Mouse (Mus musculus) mouse embryonic stem cell (cell line): ENCODE measurements around the gene Ccni.

Source experiments
- in situ Hi-C, 2 experiments: fragments of 300-500 bp; cut with MboI; formaldehyde crosslinking; loops; 1 replicate in 1 of 2; 3 replicates in 1 of 2; pipeline ENCODE4 v1.14.3; 2019 to 2020; ENCODE audit warnings: low sequenced_read_pairs in 2 of 2, low pct_unique_long_range_greater_than_20kb in 1 of 2, mixed read lengths in 1 of 2; ENCODE audit not compliant: unreplicated experiment in 1 of 2

Ccni gene

GRCm38 (mm10) chr5:93206109-93207005 is at the start of gene Ccni, which contains the start of gene 2010109A12Rik:
TSS of gene Ccni (minus strand) at chr5:93206495.
TSS of gene 2010109A12Rik (plus strand) at chr5:93206518.
- in situ Hi-C loops: no loop called here

GRCm38 (mm10) chr5:93255759-93256265 is 49.5 kb upstream of the Ccni start:
- in situ Hi-C loops: no loop called here

GRCm38 (mm10) chr5:93251001-93251760 is 44.9 kb upstream of the Ccni start:
- in situ Hi-C loops: no loop called here

- in situ Hi-C loops: no loop called here
Observed at GRCm38 (mm10) chr5:93249940-93250578, 43.8 kb upstream of the Ccni start.

GRCm38 (mm10) chr5:93245280-93245679 is 39.0 kb upstream of the Ccni start:
- in situ Hi-C loops: no loop called here

GRCm38 (mm10) chr5:93239590-93240544 is 33.6 kb upstream of the Ccni start:
- in situ Hi-C loops: no loop called here

DNA sequence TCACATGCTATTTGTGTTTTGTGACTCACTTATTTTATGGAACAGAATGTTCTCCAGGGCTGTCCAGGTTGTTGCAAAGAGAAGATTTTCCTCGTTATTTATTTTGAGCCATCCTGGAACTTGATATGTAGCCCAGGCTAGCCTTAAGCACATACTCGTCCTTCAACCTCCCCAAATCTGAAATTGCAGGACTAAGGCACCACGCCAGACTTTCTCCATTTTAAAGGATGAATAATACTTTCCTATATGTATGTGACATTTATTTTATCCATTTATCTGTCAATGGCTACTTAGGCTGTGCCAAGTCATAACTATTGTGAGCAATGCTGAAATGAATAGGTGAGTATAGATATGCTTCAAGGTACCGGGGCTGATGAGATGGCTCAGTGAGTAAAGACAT is 30.2 kb upstream of the Ccni start:
- in situ Hi-C loops: no loop called here

- in situ Hi-C loops: no loop called here
Observed at GRCm38 (mm10) chr5:93235888-93236287, 29.6 kb upstream of the Ccni start.

DNA sequence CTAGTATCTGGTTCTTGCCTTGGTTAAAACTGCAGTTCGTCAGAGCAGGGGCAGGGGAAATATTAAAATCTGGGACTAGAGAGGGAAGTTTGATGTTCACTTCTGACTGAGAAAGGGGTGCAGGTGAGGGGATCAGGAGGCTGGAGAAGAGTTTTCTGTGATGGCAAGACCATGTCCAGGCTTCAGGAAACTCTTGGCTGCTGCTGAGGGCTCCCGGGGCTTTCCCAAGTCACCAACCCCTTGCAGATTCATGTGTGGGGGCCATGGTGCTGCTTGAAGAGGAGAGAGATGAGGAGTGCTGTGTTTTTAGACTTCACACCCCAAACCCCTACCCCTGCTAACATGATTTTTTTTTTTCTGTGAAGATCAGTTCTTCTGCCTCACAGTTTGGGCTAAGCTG is 28.3 kb upstream of the Ccni start:
- in situ Hi-C loops: no loop called here

GRCm38 (mm10) chr5:93234130-93234529 is 27.8 kb upstream of the Ccni start:
- in situ Hi-C loops: no loop called here

DNA sequence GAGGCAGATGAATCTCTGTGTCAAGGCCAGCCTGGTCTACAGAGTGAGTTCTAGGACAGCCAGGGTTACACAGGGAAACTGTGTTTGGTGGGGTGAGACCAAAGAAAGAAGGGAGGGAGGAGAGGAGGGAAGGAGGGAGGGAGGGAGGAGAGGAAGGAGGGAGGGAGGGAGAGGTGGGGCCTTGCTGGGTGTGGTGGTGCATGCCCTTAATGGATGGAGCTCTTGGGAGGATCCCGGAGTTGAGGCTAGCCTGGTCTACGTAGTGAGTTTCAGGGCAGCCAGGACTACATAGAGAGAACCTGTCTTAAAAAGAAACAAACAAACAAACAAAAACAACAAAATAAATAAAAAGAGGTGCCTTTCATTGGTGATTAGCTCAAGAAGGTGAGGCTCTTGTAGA is 26.5 kb upstream of the Ccni start:
- in situ Hi-C loops: no loop called here

DNA sequence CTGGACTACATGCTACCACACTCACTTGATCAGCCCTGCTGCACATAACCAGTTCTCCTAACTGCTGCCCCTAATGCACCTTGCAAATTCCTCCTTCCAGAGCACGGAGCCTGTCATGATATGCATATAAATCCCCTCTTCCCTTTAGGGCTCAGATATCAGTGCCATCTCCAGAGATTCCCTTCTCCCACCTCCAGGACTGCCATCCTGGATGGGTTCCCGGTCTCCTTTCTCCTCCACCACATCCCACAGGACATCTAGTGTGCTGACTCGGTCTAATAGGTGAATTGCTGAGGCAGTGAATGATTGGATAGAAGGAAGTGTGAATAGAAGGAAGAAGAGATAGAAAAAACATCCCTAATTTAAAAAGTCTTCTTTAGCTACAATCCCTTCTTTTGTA is 25.4 kb upstream of the Ccni start:
- in situ Hi-C loops: no loop called here

- in situ Hi-C loops: no loop called here
Observed at GRCm38 (mm10) chr5:93229527-93229926, 23.2 kb upstream of the Ccni start.

DNA sequence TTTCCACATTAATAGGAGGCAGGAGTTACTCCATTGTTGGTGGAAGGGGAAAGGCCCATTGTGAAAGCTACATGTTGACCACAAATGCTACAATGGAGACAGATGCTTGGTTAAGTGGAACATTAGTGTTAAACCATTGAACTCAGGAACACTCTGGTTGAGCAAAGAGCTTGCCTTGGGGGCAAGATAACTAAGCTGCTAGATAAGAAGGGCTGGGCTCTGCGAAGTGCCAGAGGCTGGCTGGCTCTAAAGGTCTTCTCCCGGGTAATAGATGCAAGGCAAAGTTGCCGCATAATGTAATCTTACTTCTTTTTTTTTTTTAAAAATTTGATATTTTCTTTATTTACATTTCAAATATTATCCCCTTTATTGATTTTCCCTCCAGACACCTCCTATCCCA is 20.9 kb upstream of the Ccni start:
- in situ Hi-C loops: no loop called here

- in situ Hi-C loops: no loop called here
Observed at GRCm38 (mm10) chr5:93224549-93224948, 18.3 kb upstream of the Ccni start.

DNA sequence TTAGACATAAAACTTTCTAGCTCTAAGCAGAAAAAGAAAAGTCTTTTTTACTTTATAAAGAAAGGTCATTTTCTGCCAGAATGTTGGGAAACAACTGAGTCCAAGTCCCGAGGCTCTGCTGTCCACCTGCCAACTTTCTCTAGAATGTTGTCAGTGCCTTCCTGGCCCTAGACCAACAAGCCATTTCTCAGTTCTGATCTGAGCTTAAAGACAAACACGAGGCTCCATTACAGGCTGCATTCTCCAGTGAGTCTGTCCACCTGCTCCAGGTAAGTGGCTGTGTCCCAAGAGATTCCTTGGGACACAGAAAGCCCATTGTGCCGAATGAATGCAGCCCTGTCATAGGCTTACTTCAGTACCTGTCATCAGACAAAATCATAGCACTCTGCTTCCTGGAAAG is 15.4 kb upstream of the Ccni start:
- in situ Hi-C loops: no loop called here

DNA sequence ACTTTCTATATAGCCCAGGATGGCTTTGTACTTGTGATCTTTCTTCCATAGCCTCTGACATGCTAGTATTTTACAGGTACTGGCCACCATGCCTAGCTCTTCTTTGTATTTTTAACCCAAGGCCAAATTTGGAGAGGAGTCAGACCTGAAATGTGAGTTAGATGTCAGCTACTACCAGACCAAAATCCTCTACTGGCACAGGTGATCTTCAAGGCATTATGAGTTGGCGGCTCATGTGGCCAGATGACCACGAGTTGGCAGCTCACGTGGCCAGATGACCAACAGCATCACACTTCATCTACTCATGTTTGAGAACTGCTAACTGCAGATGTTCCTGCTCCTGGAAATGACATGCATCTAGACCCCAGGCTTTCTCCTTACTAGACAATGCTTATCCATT is 12.1 kb upstream of the Ccni start:
- in situ Hi-C loops: no loop called here

DNA sequence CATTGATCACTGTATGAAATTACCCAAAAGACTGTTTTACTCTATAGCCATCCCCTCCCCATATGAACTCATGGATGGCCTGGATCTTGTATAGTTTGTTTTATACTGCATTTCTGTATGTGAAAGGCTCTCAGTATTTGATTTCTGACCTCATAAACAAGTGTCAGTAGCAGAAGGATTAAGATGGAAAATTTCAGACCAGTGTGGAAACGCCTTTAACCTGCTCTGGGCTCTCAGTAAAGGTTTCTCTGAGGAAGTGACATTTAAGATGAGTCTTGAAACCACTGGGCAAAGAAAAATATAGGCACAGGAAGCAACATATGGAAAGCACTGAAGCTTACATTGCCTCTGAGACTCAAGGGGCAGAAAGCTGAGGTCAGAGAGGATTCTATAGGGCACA is 1.3 kb upstream of the Ccni start:
- in situ Hi-C loops: no loop called here
